Mouse (Mus musculus) cerebellum, adult 11-12 months (tissue): ENCODE data around the gene Nmur1.

Source experiments
- DNase-seq: peaks from one replicate; pipeline ENCODE4 v3.0.0; 2022

Nmur1 gene

GRCm38 (mm10) chr1:86426128-86426527 is at the start of gene Nmur1, which contains the start of gene Tex44:
Gene Nmur1 (minus strand): TSS chr1:86426228.
Gene Tex44 (plus strand): TSS chr1:86426329.
- DNase-seq, result no peak

DNA sequence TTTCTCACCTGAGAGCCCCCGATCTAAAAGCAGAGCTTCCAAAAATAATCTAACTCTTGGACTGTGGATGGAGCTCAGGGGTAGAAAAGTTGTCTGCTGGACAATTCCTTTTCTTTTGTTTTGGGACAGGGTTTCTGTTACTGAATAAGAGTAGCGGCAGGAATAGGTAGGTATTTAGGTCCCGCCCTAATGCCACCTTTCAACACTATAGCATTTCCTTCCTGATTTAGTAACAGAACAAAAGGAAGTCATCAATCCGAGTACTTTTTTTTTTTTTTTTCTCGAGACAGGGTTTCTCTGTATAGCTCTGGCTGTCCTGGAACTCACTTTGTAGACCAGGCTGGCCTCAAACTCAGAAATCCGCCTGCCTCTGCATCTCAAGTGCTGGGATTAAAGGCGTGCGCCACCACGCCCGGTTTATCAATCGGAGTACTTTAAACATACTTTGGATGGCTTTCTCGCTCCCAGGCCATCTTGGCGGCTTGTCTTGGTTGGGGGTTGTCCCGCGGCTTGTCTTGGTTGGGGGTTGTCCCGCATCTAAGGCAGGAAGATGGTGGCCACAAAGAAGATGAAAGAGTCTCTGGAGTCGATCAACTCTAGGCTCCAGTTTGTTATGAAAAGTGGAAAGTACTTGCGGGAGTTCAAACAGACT is 47.2 kb upstream of the Nmur1 start:
- DNase-seq, result no peak

GRCm38 (mm10) chr1:86472197-86472952 is 46.3 kb upstream of the Nmur1 start:
- DNase-seq, result peak; percentile 76

- peak; percentile 54 for DNase-seq
These were observed 45.5 kb upstream of the Nmur1 start for GRCm38 (mm10) chr1:86471504-86471961.

DNA sequence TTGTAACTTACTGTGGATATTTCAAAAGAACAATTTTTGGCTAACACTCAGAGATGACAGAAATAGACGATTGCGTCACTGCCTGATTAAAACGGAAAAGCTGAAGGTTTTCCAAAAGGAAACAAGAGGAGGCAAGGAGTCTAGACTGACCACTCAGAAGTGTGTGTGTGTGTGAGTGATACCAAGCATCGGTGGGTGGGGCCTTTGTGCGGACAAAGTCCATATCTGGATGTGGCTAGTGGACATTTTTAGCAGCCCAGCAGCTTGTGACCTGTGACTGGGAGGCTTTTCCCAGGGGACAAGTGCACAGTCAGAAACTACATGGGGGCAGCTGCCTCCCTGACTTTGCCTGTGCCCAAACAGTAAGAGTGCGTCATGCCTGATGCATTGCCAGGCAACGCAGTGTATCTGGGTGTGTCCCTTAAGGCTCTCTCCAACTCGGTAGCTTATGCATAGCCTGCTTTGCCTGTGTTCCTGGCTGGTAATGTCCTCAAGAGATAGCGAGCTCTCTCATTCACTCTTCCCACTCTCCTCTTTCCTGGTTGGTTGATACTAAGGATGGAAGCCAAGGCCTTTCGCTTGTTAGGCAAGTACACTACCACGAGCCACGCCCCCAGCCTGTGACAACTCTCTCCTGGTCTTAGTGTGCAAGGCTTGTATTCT is 44.6 kb upstream of the Nmur1 start:
- DNase-seq, result peak; percentile 72

DNA sequence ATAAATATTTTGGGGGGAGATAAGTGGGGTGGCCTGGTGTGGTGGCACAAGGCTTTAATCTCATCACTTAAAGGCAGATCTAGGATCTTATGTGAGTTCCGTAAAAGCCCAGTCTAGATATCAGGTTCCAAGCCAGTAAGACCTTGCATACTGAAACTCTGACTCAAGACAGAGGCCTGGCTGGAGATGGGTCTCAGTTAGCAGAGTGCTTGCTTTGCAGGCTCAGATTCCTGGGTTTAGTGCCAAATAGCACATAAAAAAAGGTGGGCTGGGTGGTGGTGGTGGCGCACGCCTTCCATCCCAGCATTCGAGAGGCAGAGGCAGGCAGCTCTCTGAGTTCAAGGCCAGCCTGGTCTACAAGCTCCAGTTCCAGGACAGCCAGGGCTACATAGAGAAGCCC is 43.8 kb upstream of the Nmur1 start:
- DNase-seq, result no peak

DNA sequence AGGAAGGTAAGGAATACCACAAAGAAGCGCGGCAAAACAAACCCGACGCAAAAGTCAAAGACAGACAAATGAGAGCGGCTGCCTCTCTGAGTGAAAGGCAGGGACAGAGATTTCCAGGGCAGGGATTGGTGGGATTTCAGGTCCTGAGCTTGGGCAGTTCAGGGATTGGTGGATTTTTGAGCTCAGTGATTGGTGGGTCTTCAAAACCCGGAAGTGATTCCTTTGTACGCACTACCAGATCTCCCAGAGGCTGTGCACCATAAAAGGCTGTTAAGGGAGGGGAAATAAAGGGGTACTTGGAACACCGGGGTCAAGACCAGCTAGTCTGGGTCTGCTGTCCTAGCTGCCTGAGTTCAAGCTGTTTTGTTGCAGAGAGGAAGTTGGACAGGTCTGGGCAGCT is 41.4 kb upstream of the Nmur1 start:
- DNase-seq, result no peak

DNA sequence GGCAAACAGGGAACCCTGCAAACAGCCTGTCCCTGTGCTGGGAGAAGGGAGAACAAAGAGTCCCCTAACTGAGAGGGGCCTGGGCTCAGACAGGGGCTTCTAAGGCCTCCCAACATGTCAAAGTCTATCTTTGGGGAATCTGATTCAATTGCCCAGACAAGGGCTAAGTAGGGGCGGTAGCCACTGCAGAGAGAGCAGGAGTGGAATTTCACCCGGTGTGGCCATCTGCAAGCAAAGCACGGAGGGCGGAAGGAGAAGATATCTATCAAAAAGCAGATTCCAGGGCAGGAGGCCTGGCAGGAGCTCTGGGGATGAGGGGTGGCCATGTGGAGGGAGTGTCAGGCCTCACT is 38.8 kb upstream of the Nmur1 start:
- DNase-seq, result no peak

GRCm38 (mm10) chr1:86464223-86464874 is 38.3 kb upstream of the Nmur1 start:
- no peak for DNase-seq

- DNase-seq, result no peak
These were observed 33.3 kb upstream of the Nmur1 start for GRCm38 (mm10) chr1:86459371-86459770.

DNA sequence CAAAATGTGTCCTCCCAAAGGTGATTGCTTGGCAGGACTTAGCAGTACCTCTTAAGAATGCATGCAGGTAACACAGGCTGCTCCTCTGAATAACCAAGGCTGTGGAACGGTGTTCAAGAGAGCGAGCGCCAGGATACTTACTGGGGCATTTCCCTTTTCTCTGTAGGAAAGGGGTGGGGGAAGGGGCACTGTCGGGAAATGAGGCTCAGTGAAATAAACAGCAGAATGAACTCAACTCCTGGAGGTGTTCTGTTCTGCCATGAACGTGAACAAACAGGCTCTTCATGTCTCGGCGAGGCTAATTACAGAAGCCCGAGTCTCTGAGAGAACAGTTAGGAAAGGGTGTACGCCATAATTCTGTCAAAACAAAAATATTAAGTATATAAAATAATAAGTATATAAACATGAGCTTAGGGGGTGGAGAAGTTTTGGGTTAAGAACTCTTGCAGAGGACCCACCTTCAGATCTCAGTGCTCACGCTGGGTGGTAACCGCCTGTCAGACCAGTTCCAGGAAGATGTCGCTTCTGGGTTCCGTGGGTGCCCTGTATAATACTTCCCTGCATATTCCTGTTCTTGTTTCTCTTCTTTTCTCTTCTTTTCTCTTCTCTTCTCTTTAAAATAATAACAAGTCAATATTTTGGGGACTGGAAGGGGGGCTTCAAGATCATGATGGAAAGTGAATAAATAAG is 31.0 kb upstream of the Nmur1 start:
- no peak for DNase-seq

GRCm38 (mm10) chr1:86452713-86453112 is 26.7 kb upstream of the Nmur1 start:
- DNase-seq, result no peak

- no peak for DNase-seq
These were observed 23.9 kb upstream of the Nmur1 start for GRCm38 (mm10) chr1:86449966-86450365.

DNA sequence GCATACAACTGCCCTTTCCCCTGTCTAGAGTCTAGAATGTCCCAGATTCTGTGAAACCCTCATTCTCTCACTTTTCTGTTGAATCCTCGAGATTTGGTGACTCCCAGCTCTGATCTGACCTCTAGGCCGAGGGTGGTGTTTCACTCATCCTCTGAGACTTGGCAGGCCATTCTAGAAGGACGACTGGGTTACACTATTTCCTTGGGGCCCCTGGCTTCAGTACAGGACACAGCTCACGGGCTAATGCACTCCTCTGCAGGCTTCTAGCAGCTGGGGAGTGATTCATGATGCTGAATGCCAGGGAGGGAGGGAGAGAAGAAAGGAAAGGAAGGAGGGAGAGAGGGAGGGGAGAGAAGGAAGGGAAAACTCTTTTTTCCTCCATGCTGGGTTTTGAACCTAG is 22.2 kb upstream of the Nmur1 start:
- no peak for DNase-seq

GRCm38 (mm10) chr1:86447596-86448171 is 21.7 kb upstream of the Nmur1 start:
- DNase-seq, result no peak

GRCm38 (mm10) chr1:86443386-86444172 is 17.6 kb upstream of the Nmur1 start:
- DNase-seq, result peak; percentile 51

DNA sequence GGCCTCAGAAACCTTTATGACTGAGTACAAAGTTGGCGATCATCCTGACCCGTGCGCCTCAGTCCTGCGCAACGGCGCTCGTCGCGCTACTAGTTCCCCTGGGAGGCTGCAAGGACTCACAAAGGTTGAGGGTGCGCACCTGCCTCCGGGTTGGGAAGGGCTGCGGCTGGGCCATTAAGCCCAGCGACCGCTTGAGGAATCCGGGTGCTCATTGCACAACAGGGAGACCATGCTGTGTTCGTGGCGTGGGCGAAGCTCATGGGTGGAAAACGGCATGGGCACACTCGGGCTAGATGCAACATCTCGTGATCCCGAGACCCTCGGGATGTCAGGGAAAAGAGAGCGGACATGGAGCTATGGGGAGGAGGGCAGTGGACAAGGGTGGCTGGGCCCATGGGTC is 16.8 kb upstream of the Nmur1 start:
- DNase-seq, result no peak

DNA sequence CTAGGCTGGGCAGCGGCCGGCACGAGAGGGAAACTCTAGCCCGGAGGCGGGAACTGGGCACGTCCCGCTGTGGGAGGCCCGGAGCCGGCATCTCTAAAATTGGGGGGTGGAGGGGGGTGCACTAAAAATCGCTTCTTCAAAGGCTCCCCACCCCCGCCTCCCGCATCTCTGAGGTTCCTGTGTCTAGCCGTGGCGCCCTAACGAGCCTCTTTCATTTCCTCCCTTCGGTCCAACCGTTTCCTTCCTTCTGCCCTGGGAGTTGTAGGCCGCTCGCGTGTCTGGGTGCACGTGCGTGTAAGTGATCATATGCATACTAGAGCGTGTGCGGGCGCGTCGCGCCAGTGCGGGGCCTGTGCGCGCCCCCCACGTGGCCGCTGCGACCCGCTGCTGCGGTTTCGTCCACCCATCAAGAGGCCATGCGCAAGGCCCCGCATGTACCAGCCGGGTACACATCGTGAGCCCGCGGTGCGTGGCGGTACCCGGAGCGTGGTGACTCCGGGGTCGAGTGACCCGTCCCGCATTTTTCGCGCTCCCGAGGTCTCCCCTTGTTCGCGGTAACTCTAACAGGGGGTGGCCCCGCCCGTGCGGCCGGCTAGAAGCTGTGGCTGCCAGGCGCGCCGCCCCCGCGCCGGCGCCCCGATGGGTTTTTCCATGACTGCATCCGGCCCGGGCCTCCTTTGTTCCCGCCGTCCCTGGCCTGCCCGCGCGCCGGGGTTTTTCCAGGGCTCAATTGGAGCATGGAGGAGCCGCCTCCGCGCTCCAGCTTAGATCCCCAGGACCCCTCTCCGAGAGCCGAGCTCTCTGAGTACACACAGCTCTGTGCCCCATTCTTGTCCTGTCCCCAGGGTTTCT is 16.2 kb upstream of the Nmur1 start:
- peak; percentile 91 for DNase-seq

- no peak for DNase-seq
These were observed 15.6 kb upstream of the Nmur1 start for GRCm38 (mm10) chr1:86441724-86441979.

DNA sequence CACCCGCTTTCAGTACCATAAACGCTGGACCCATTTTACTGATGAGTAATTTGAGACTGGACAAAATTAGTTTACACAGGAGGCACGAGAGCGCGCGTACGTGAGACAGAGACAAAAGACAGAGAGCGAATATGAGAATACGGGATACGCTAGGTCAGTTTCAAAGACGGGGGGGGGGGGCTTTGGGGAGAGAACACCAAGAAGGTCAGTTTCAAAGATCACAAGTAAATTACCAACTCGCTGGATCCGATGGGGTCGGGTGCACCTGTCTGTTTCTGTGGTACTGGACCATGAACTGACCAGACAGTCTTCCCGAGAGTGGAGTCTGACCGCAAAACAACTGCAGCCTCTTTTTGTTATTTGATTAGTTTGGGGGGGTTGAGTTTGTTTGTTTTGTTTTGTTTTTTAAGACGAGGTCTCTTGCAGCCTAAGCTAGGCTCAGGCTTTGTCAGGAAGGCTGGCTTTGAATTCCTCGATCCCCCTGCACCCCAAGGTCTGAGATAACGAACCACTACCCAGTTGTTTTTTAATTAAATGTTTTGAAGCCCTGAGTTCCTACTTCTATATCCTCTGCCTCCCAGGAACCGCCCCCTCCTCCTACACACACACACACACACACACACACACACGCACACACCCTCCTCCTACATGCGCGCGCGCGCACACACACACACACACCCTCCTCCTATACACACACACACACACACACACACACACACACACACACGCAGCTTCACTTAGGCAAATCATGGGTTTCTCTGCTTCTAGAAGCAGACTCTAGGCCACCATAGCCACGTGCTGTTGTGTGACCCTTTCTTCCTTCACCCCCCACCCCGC is 15.1 kb upstream of the Nmur1 start:
- DNase-seq, result peak; percentile 65
